Mouse (Mus musculus): Measurements from ENCODE around the gene Zfp790. TPM values are rescaled to one million over a fixed set of nuclear protein-coding genes. Genes with fewer than 3 reads are reported as not detected.

Zfp790 gene
- 10 to 100 TPM; 21.1 to 23.7 TPM for total RNA-seq (2021)
- long read RNA-seq, transcript Zfp790-201 (5 exons, 3,376 nt): major isoform, 16 of 20 reads
- long read RNA-seq, partial matches to known transcripts: 1 of 20 reads
- long read RNA-seq, other reads (novel, unspliced or antisense): 1 of 20 reads

DNA sequence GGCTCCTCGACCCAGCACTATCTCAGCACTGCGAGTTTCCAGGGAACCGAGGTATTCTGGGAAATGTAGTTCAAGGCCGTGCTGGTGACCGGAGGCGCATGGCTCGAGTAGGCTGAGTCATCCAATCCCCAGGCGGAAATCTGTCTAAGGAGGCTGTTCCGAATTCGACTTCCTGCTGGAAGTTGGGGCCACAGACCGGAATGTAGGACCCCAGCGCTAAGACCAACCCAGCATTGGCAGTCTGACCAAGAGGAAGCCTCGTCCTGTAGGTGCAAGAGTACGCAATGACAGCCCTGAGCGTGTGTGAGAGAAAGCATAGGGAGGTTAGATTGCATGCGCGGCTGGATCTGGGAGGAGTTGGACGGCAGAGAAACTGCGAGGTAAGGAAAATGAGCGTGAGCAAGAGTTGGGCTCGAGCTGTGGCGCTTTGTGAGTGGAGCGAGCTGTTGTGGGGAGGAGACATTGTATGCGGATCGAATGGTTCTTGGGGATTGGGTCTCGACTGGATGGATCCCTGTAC, at the start of gene Zfp790:
Gene Zfp790, plus strand, starts transcription at position 205 of the 520 bp plus-strand sequence.
- peak; percentile 91 to 96 for DNase-seq (ENCODE audit: low spot score in 2 of 2)

DNA sequence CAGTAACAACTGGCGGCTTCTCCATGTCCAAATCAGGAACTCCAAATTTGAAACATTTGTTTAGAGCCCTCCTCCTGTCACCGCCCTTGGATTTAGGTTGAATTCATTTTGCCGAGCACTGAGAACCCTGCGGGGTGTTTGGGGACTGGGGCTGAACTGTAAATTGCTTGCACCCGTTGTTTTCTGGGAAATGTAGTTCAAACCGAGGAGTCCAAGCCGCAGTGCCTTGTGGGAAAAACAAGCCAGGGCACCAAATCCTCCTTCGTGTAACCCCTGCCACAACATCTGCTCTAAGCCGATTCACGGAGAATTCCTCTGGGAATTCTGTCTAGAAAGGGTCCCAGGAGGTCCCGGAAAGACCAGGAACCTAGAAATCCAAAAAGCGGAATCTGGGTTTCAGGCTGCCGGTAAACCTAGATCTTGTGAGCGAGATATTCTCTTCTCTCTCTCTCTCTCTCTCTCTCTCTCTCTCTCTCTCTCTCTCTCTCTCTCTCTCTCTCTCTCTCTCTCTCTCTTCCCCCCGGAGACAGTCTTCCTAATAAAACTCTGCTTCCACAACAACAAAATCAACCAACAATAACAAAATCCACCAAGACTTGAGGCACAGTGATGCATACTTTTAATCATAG, 48.7 kb upstream of the Zfp790 start:
- DNase-seq (ENCODE audit: low spot score in 2 of 2): peak; percentile 79 to 93

DNA sequence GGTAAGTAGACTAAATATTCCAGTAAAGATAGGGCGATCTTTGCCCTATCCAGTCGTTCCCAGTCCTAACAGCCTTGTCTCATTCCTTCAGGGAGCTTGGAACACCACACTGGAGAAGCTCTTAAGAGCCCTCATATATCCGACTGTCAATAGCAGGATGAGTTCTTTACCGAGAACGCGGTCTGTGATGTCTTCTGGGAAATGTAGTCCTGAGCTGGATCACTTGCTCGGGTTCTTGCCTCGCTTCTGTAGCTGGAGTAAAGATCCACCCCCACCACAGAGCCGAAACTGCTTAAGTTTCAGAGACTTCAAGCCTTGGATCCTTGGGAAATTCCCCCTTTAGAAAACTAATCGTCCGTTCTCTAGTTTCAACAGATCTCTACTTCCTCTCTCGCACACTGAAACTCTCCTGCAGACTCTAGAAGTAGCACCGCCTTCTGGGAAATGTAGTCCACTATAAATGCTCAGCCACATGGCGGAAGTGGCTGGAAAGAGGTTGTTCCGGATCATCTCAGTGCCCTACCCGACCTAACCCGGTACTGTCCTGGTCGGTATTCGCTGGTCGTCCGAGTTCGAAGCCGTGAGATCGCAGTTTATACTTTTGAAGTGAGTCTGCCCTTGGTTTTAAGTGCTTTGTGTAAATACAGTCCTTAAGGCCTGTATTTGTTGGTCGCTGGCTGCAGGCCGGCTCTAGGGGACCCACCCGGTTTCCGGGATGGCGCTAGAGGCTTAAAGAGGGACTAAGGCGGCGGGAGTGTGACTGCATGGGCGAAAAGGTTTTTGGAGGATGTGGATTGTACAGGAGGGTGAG, 47.6 kb upstream of the Zfp790 start, which contains the start of gene Zfp84:
Gene Zfp84, plus strand, starts transcription at position 463 of the 811 bp plus-strand sequence.
- peak; percentile 88 to 97 for DNase-seq (ENCODE audit: low spot score in 2 of 2)

DNA sequence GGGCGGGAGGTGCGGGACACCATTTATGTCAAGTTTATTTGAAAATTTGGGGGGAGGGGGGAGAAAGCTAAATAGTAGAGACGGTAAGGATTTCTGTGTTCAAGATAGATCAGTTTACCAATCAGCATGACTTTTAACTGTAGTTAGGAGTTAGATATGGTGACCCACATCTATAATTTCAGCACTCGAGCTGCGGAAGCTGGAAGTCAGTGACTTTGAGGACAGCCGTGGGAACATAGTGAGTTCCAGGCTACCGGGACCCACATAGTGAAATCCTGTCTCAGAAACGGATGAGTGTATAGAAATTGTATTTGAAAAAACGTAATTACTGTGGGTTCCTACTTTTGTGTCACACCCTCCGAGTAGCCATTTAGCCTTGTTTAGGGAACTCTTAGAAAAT, 46.9 kb upstream of the Zfp790 start:
- DNase-seq (ENCODE audit: low spot score in 2 of 2): no peak

DNA sequence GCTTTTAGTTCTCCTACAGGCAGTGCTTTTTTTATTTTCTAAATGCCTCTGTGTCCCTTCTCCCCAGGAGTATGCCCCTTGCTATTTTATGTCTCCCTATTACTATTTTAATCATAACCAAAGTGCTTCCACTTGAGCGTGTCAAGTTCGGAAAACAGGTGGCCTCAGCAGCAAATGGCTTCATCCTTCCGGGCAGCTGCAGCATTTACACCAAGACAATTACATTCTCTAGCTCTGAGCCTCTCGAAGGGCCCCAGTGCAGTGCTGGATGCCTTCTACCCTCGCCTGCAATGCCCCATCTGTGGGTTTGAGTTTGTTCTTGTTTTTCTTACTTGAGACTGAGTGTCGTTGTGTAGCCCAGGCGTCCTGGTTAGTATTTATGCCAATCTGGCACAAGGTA, 42.4 kb upstream of the Zfp790 start:
- DNase-seq (ENCODE audit: low spot score in 2 of 2): no peak

DNA sequence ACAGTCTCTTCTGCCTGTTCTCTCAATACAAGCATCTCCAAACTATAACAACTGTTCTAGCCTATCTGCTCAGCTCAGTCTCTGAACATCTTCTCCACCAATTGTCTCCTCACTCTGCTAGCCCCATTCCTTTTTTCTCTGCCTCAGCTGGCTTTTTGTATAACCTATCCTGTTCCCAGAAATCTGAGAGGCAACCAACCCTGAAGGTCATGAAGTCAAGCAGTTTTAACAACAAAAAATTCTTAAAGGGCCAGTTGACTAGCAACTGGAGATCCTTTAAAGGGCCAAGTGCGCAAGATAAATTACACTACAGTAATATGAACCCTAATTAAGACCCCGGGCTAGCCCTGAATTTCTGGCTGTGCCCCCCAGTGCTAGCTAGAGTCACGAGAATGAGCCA, 41.5 kb upstream of the Zfp790 start:
- DNase-seq (ENCODE audit: low spot score in 2 of 2): no peak

DNA sequence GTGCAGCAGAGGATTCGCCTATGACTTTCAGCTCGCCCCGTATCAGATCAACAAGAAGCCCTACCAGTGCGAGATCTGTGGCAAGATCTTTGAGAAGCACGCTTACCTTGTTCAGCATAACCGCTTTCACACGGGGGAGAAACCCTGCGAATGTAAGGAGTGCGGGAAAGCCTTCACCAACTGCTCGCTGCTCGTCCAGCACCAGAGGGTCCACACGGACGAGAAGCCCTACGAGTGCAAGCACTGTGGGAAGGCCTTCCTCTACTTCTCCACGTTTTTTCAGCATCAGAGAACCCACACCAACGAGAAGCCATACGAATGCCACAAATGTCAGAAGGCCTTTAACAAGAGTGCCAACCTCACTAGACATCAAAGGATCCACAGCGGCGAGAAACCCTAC, 39.3 kb upstream of the Zfp790 start:
- DNase-seq (ENCODE audit: low spot score in 2 of 2): no peak

DNA sequence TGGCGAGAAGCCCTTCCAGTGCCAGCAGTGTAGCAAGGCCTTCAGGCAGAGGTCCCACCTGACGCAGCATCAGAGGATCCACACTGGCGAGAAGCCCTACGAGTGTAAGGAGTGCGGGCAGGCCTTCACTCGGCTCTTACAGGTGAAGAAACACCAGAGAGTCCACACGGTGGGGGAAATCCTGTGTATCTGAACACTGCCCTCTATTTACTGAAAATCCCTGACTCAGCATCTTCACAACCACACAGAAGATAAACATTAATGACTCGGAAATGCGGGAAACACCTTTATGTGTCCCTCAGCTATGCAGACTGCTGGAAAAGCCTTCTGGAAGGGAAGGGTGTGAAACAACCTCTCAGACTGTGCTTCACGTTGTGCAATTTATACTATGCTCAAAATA, 38.5 kb upstream of the Zfp790 start:
- DNase-seq (ENCODE audit: low spot score in 2 of 2): no peak

DNA sequence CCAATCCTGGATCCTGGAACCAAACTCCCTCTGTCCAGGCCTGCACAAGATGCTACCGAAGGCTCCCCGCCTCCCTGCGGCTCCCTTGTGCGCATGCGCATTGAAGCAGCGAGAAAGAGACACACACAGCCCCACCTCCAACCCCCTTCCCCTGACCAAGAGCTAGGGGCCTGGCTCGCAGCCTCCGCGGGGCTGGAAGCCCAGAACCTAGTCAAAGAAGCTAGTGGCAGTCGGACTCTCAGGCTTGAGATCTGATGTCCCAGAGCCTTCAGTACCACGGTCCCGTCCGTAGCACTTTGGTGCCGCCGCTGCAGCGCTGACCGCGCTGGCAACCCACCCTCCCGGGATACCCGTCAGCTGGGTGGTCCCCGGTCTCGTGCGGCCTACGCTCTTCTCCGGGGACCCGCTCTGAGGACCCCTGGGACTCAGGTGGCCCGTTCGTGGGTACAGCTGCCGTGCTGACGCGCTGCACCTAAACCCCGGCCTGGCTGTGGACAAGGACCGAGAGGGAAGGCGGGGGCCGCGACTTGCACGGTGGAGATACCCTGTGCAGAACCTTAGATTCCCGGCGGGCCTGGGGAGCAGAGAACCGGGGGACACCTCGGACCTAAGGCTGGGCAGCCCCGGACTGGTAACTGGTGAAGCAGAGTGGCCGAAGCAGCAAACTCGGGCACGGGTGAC, 31.9 kb upstream of the Zfp790 start, which contains the start of gene Zfp30:
Gene Zfp30, plus strand, starts transcription at position 128 of the 681 bp plus-strand sequence.
- DNase-seq (ENCODE audit: low spot score in 2 of 2): peak; percentile 78 to 87

DNA sequence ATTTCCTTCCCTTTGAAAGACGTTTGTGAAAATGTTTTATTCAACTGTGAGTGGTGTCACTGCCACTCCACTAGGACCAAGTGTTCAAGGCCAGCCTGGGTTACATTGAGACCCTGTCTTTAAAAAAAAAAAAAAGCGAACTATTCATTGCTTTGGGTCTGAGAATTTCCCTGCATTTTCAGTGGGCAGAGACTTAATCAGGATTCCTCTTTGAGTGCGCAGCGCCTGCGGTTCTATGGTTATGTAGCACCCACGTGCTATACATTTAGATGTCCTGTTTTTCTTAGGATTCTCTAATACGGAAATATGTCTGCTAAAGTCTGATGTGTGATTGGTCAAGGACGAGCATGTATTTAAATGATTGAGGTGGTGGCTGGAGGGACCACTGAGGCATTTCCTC, 30.9 kb upstream of the Zfp790 start:
- no peak for DNase-seq (ENCODE audit: low spot score in 2 of 2)

DNA sequence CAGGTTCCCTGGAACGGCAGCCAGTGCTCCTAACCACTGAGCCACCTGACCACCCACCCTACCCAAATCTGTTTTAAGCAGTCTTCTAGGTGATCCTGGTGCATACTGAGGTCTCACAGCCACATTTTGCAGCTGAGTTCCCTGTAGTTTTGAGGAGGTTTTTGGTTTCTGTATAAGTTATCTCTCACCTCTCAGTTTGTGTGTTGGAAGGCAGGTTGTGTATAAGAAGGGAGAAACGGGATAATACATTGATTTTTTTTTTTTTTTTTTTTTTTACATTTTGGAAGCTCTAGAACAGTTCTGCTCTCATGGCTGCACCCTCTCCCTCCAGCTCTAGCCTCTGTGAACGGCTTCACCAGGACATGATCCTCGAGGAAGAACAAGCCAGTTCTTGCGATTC, 30.0 kb upstream of the Zfp790 start:
- DNase-seq (ENCODE audit: low spot score in 2 of 2): no peak

DNA sequence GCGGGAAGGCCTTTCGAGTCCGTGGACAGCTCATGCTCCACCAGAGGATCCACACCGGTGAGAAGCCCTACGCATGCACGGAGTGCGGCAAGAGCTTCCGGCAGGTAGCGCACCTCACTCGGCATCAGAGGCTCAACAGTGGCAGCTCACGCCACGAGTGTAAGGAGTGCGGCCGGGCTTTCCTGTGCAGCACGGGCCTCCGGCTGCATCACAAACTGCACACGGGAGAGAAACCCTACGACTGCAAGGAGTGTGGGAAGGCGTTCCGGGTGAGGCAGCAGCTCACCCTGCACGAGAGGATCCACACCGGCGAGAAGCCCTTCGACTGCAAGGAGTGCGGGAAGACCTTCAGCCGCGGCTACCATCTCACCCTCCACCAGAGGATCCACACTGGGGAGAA, 23.0 kb upstream of the Zfp790 start:
- no peak for DNase-seq (ENCODE audit: low spot score in 2 of 2)

DNA sequence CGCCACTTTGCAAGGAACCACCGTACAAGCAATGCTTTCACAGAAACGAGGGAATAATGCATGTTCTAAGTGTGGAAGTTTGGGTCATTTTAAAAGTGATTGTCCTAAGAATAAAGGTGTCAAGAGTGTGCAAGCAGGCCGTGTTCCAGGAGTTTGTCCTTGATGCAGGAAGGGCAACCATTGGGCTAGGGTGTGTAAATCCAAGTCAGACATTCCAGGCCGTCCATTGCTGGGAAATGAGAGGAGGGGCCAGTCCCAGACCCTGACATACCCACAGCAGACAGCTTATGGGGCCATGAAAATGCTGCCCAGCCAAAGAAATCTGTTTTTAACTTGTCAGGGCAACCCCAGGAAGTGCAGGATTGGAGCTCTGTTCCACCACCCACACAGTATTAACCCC, 8.9 kb upstream of the Zfp790 start:
- DNase-seq (ENCODE audit: low spot score in 2 of 2): no peak

DNA sequence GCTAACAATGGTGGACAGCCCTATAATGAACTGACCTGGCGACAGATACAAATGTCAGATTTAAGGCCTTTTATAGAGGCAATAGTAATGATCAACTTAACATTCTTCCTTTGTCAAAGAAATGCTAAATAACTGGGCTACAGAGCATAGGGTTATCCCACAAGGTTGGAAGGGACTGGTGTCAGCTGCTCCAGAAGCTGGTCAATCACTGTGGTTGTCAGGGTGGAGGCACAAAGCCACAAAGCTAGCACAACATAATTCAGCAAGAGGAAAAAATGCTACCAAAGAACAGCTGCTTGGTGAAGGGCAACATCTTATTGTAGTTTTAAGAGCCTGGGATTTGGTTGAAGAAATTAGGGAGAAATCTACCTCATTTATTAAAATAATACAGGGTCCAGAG, 3.7 kb upstream of the Zfp790 start:
- DNase-seq (ENCODE audit: low spot score in 2 of 2): no peak

DNA sequence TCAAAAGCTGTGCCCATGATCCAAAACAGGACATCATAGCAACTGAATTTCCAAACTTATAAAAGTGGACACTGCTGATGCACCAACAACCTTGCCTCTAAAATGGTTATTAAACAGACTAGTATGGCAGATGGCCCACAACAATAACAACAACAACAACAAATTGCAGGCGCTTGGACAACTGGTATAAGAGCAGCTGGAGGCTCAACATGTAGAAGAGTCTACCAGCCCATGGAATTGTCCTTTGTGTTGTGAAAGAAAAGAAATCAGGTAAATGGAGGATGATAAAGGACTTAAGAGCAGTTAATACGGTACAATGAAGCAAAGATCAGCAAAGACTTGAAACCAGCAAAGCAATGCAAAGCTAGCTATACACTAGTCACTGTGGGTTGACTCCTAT, 1.5 kb upstream of the Zfp790 start:
- no peak for DNase-seq (ENCODE audit: low spot score in 2 of 2)

DNA sequence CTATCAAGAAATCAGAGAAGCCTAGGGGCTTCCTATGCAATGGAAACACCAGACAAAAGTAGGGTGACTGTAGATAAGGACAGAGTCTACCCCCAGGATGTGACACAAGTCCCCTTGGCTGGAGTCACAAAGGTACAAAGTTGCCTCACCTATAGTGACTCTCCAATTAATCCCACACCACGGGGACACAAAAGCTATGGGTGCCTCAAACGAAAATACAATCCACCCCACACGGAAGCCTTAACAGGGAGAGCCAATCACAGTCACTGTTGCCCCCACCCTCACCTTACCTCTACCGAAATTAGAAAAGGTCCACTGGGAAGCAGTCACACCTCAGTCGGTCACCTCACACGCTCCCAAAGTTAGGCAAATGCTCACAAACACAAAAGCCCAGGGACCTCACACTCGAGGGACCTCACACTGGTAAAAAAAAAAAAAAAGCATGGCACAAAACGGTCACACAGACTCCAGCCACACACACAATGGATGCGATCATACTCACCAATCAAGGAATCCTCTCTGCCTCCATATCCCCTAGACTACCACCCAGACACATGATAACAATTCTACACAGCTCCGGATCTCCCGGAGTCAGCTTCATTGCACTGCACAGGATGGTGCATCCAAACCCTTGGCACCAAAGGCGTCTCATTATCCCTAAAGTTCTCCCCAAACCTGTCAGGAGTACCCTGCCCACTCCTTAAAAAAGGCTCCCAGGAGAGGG, 691 bp upstream of the Zfp790 start:
- DNase-seq (ENCODE audit: low spot score in 2 of 2): no peak

DNA sequence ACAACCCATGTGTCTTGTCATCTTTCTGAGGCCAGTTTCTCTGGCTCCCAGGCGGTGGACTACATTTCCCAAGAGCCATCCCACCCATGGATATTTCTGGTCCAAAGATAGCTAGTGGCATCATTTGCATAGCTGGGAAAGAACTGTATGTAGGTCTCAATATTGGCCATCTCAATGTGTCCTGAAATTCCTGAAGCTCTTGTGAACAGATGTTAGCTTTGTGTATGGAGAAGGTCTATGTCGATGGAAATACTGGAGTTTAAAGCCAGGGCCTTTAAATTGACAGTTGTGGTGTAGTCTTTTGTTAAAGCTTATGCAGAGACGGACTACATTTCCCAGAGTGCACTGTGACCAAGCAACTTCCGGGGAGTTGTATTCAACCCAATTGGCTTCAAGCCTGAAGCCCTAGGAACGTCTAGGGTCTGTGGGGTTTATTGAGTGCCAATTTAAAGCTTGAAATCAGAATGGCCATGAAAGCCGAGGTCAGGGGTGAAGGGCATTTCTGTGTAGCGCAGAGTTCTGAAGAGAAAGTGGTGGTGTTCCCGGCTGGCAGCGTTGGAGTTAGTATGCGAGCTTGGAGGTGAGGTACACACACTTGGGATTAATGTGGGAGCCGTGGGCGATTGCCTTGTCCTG, 2.8 kb downstream of the Zfp790 start:
- peak; percentile 75 to 90 for DNase-seq (ENCODE audit: low spot score in 2 of 2)

DNA sequence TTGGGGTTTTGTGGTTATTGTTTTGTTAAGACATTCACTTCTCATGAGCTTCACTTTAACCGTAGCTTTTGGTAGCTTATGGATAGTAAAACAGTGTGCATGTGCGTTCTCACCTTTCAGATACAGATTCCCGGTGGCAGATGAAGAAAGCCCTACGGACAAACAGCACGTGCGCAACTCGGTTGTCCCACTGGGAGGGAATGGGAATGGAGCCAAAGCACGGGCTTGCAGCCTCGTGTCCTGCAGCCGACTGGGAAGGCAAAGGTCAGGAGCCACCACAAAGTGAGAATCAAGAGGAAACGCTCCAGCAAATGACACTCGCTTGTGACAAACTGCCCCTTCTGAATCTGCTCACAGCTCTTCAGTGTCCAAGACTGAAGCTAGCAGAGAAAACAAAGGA, 12.1 kb downstream of the Zfp790 start:
- no peak for DNase-seq (ENCODE audit: low spot score in 2 of 2)

DNA sequence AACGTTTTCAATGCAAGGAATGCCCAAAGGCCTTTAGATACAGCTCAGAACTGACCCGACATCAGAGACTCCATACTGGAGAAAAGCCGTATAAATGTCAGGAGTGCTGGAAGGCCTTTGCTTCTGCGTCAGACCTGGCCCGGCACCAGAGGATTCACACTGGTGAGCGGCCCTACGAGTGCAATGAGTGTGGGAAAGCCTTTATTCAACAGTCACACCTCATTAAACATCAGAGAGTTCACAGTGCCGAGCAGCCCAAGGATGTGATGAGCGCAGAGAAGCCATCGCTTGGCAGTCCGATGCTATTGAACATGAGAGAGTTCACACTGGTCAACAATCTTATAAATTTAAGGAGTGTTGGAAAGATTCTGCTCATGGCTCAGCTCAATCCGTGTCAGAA, 13.9 kb downstream of the Zfp790 start:
- no peak for DNase-seq (ENCODE audit: low spot score in 2 of 2)

DNA sequence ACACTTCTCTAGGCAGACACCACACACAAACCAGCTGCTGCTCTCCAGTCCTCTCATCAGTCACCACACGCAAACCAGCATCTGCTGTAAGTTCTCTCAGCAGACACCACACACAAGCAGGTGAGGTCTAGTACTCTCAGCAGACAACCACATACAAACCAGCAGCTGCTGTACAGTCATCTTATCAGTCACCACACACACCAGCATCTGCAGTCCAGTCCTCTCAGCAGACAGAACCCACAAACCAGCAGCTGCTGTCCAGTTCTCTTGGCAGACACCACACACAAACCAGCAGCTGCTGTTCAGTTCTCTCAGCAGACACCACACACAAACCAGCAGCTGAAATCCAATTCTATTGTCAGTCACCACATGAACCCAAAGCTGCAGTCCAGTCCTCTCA, 20.9 kb downstream of the Zfp790 start:
- no peak for DNase-seq (ENCODE audit: low spot score in 2 of 2)

DNA sequence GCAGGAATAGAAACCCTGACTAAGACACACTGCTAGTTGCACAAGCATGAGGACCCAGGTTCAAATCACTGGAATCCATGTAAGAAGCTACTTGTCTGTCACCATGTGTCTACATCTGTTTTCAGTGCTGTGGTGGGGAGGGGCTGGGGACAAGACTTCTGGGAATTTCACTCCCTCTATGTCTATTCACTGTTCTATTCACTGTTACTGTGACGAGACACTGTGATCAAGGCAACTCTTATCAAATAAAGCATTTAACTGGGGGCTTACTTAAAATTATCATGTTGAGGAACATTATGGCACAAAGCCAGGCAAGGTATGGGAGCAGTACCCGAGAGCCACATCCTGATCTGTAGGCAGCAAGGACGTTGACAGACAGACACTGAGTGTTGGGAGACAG, 23.3 kb downstream of the Zfp790 start:
- DNase-seq (ENCODE audit: low spot score in 2 of 2): no peak
